Mouse (Mus musculus) left cerebral cortex, postnatal 36 days (tissue): ENCODE measurements at regions not wholly inside any gene's neighbourhood (a gene's known extent, or its start where the extent isn't known, plus 50 kb on each side); places are given as distances from the start of the nearest gene placed in this dataset.

Experiments used
- DNase-seq, 2 experiments: peaks; one replicate each; pipeline ENCODE4 v3.0.0; 2021 to 2022; ENCODE audit warnings: low spot score in 2 of 2, mixed read lengths in 1 of 2
- intact Hi-C: fragments of 180-260 bp; cut with DNase I; formaldehyde crosslinking; loops from one replicate; pipeline ENCODE4 v1.15.1; 2025

DNA sequence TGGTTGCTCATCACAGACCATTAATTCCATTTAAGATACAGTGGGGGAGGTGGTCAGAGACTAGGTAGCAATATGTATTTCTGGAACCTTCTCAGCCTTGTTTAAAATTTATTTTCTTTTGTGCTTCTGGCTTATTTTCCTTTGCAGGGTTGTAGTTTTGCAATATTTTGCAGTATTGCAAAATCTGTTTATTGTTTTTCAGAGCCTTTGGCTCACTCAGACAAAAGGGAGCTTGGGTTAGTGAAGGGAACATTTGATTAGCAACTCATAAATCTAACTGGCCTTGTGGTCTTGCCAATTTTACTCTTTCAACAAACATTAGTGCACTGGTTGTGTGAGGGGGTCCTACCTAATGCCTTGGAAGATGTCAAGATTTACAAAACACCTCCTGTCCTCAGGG lies 121.7 kb downstream of the Fam43a start:
- no peak for DNase-seq
- intact Hi-C loops: no loop called here

DNA sequence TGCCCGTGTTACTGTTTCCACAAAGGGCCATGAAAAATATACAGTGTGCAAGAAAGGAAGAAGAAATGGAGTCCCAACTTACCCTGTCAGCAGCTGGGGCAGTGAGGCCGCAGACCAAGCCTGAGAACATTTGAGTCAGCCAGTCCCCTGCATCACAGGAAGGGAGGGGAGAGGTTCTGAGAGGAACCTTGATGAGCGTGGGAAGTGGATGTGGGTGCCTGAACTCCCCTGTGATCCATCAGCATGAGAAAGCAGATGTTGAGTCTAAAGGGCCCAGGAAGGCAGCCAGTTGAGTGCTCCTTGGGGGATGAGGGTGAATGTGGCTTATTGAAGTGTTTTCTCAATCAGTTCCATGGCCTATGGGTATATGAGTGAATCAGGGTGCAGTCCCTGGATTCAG lies 122.8 kb downstream of the Fam43a start:
- no peak for DNase-seq
- intact Hi-C loops: no loop called here

GRCm38 (mm10) chr16:30724591-30724990 lies 125.1 kb downstream of the Fam43a start:
- intact Hi-C loops: no loop called here
- DNase-seq: no peak

DNA sequence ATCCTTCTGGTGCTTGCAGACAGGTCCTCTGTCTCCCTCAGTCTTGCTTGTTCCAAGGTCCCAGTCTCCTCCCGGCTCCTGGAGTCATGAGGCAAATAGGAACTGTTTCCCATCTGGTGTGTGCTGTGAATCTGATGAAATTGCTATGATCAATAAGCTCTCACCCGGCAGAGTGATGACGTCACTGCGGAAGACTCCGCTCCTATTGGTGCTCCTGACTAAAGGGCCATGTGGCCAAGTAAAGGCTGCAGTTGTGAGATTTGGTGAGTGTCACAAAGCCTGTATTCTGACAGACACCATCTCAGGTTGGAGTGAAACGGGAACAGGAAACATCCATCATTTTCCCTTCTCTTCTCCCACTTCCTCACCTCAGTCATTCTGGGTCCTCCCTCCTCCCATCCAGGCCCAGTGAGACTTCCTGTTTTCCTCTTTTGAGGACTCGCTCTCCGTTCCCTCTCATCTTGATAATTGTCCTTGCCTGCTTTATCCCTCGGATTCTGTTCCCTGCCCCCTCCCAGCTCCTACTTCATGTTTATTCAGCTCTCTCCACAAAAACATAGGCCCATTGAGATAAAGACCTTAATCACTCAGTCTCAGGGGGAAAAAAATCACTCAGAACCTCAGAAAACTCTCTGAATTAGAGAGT lies 133.4 kb downstream of the Fam43a start:
- intact Hi-C loops: no loop called here
- DNase-seq: no peak

- DNase-seq: no peak
- intact Hi-C loops: no loop called here
Measured at GRCm38 (mm10) chr16:30733478-30733877, 134.0 kb downstream of the Fam43a start.

DNA sequence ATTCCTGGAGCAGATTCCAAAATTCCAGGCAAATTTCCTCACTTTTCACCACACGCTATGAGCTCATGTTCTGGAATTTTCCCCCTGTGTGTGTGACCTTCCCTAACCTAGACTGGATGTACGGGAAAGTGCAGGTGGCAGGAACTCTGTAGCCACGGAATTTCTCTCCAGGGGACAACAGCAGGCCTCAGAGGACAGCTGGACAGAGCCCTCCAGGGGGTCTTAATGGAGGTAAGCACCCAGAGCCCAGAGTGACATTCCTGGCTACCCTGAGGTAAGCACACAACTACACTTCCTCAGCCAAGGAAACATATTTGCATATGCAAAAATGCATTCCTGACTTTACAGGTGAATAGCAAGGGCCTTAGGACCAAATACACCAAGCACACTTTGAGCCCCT lies 135.8 kb downstream of the Fam43a start:
- no peak for DNase-seq

DNA sequence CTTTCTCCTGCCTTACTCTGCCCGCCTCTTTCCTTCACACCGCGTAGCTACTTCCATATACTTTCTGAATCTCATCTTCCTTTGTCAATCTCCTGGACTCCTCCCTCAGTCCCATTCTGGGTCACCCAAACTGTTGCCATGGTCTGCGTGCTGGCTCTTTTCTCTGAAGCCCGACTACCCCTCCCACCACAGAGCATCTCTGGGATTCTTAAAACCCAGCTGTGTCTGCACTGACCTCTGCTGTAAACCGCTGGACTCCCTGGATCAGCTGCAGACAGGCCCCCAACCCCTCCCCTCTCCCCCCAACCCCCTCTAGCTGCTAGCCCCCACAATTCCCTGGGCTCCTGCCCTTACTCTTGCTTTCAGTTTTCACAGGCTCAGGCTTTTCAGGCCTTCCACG lies 136.4 kb downstream of the Fam43a start:
- DNase-seq: no peak
- intact Hi-C loops: no loop called here

More for the DNA sequence above, 135.8 kb downstream of the Fam43a start:
- intact Hi-C loops: no loop called here

- DNase-seq: peak in 1 of 2 experiments; percentile 12
- intact Hi-C loops: no loop called here
Measured at GRCm38 (mm10) chr16:30736662-30737326, 137.3 kb downstream of the Fam43a start.

DNA sequence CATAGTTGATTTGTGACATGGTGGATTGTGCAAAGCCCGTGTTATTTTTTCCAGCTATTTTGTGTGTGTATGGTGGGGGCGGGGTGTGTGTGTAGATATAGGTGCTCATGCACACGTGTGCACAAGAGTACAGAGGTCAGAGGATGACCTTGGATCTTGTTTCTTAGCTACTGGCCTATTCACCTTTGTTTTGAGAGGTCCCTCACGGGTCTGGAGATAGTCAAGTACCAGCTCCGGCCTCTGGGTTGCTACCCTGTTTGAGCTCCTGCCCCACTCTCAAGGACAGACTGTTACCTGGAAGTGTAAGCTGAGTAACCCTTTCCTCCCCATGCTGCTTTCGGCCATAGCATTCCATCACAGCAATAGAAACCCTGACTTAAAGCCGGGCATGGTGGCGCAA lies 138.0 kb downstream of the Fam43a start:
- DNase-seq: no peak

DNA sequence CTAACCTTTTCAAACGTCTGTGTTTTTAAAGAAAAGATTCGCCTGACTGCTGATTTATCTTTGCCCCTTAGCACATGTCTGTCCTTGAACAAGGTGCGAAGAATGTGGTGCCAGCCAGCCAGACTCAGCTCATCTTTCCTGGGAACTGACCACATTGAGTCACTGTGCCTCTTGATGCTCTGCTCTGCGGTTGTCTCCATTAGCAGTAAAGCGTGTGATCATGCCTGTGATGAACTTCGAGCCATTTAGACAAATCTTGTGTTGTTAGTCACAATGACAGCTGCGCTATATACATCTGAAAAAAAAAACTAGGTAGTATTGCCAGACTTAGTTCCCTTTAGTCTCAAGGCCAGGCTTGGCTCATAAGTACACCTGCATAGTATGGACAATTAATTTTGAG lies 140.1 kb downstream of the Fam43a start:
- intact Hi-C loops: no loop called here
- no peak for DNase-seq

More for the DNA sequence above, 138.0 kb downstream of the Fam43a start:
- intact Hi-C loops: no loop called here

DNA sequence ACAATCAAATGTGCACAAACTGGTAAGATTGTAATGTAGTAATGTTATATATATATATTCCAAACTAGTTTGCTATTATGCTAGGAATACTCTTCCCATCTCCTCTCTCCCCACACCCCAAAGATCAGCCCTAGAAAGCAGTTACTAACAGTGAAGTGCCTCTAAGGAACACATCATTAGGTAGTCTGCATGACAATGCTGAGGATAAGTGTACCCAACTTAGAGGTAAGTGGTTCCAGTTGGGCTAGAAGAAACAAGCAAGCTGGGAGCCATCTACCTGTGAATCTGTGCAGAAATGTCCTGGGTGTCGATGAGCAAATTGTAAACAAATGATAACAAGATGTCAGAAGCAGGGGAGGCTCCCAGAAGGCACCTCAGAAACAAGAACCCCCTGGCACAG lies 141.7 kb downstream of the Fam43a start:
- no peak for DNase-seq
- intact Hi-C loops: no loop called here

- intact Hi-C loops: no loop called here
- DNase-seq: no peak
Measured at GRCm38 (mm10) chr16:30742474-30742873, 143.0 kb downstream of the Fam43a start.

DNA sequence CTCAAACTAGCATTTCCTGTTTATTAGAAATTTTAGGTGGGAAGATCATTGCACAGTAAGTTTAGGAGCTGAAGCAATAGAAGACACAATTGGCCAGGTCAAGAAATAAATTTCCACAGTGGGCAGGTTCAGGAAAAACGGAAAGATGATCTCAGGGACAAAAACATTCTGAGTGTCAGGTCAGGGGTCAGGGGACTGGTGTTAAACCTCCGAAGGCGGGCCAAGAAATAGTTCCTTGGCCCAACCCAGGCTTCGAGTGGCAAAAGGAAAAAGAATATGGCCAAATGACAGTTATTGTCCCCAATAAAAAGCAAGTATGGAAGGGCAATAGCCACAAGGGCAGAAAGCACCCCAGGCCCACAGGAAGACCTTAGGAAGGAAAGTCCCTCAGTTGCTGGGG lies 144.0 kb downstream of the Fam43a start:
- no peak for DNase-seq
- intact Hi-C loops: no loop called here

GRCm38 (mm10) chr16:30744237-30744636 lies 144.7 kb downstream of the Fam43a start:
- no peak for DNase-seq
- intact Hi-C loops: no loop called here

- peak; percentile 17 to 26 for DNase-seq
- intact Hi-C loops: no loop called here
Measured at GRCm38 (mm10) chr16:30745598-30746181, 146.2 kb downstream of the Fam43a start.

DNA sequence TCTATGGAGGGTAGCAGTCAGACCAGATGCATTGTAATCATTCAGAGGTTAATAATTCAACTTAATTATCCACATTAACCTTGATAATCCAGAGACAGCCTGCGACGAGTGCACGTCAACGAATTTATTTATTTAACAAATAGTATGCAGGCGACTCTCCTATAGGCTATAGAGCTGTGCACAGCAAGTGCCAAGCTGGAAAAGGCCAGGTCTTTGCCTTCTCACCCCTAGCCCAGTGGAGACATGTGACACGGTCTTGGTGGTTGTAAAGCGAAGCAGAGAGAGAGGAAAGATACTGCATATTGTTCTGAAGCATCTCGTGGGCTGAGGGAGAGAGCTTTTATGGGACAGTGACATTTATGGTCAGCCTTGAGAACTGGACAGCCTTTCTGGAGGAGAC lies 146.7 kb downstream of the Fam43a start:
- no peak for DNase-seq
- intact Hi-C loops: no loop called here

DNA sequence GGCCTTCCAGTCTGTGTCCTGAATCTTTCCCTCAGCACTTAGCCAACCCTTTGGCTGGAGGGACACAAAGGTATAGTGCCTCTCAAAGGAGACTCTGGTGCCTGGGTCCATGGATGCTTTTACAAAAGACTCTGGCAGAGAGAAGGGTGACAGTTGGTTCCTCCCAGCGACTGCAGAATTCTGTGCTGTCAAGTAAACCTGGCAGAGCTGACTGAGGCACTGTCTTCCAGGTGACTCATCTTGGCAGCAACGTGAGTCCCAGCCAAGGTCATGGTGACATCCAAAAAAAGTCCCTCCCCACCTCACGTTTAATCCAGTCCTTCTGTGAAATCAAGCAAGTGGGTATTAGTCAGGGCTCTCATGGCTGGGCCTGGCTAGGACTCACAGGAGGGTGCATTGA lies 150.3 kb downstream of the Fam43a start:
- intact Hi-C loops: no loop called here

GRCm38 (mm10) chr16:30755771-30756170 lies 156.2 kb downstream of the Fam43a start:
- intact Hi-C loops: no loop called here

More for the DNA sequence above, 150.3 kb downstream of the Fam43a start:
- DNase-seq: no peak

DNA sequence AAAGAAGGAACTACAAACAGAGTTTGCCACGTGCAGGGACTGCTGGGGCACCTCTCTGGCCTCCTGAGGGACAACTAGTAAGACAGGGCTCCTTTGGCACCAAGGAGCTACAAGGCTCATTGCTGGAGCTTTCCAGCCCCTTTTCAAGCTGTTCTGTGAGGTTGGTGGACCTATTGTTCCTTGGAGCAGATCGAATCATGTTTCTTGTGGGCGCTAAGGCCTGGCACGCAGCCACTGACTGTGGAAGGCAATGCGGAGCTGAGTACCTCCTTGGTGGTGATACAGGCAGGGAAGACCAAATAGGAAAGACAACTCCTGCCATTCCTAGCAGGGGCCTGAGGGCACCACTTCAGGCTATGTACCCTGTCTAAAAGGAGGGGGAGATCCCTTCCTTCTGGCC lies 157.2 kb downstream of the Fam43a start:
- intact Hi-C loops: no loop called here
- DNase-seq: no peak

More at GRCm38 (mm10) chr16:30755771-30756170, 156.2 kb downstream of the Fam43a start:
- DNase-seq: no peak

DNA sequence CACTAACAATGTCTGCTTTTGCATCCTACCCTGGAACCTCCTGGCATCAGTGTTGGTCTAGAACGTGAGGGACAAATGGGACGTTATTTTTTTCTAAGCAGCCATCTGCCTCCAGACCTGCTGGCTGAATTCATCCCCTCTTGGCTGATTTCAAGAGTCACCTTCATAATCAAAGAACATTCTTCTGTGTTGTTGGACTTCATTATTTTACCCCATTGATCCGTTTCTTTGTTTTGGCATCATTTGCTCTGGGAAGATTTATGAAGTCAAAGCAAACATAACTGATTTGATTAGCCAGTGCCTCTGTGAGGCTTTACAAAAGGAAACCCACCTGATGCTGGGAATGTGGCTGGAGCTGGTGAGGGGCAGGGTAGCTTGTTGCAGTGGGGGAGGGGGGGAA lies 158.0 kb downstream of the Fam43a start:
- intact Hi-C loops: no loop called here
- no peak for DNase-seq

DNA sequence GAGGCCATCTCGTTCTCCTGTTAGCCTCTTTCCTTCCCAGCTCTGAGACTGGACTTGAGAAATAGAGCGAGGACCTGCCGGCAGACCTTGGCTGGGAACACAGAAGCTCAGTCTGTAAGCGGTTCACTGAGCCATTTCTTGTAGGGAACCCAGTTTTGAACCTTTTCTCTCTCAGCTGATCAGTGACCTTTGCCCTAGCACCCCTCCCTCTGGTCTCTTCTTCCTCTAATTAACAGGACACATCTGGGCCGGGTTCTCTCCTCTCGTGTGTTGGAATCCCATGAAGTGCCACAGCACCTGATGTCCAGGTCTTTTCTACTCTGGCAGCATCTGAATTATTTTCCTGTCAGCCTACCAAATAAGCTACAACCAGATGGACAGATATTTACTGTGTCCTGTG lies 158.5 kb downstream of the Fam43a start:
- no peak for DNase-seq
- intact Hi-C loops: no loop called here
